Mouse (Mus musculus): ENCODE measurements at regions not wholly inside any gene's neighbourhood (a gene's known extent, or its start where the extent isn't known, plus 50 kb on each side); places are given as distances from the start of the nearest gene placed in this dataset.

DNA sequence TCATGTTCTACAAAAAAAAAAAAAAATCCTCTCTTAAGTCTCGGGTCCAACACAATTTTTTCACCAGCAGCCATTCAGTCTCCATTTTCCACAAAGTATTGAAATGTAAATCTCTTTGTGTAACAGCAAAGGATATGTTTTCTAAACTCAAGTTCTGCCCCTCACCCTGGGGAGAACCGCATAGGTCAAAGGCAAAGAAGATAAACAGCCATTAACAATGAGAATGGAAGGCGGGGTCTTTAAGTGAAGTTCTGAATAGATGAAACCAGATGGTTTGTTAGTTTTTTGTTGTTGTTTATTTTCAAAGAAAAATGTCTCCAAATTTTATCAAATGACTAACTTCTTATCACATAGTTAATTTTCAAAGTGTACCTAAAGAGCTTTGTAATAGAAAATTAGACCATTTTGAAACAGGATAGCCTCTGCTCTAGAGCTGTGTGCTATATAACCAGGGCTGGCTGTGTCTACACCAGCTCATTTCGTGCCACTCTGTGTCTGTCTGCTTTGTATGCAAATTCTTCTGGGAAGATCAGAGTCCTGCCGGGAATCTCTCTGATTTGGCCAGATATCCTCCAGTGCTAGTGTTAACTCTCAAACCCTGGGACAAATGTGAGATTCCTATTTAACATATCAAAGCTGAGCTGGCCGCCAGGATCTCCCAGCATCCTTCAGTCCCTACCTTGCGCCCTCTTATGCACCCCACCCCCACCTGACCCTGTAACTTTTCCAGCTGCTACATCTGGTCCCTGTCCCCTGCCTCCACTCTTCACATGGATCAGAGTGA lies 240.9 kb downstream of the Qk start:
- DNase-seq: no peak

DNA sequence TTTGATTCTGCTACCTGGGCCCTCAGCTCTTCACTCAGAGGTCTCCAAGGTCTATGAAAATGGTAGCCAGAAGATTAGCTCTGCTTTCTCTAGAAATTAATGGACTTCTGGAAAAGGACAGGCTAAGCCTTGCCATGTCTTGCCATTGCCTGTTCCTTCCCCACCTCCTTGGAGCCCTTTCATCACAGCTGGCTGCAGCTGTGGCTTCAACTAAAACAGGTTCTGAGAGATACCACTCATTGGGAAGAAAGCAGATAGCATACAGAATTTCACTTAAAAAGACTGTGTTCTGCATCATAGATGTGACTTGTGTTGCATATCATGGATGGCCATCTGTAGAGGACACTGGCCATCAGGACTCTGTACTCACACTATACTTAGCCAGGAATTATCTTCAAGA lies 246.4 kb downstream of the Qk start:
- DNase-seq: no peak

GRCm38 (mm10) chr17:10069251-10069650 lies 250.4 kb downstream of the Qk start:
- no peak for DNase-seq

GRCm38 (mm10) chr17:10065131-10065530 lies 254.5 kb downstream of the Qk start:
- DNase-seq: no peak

DNA sequence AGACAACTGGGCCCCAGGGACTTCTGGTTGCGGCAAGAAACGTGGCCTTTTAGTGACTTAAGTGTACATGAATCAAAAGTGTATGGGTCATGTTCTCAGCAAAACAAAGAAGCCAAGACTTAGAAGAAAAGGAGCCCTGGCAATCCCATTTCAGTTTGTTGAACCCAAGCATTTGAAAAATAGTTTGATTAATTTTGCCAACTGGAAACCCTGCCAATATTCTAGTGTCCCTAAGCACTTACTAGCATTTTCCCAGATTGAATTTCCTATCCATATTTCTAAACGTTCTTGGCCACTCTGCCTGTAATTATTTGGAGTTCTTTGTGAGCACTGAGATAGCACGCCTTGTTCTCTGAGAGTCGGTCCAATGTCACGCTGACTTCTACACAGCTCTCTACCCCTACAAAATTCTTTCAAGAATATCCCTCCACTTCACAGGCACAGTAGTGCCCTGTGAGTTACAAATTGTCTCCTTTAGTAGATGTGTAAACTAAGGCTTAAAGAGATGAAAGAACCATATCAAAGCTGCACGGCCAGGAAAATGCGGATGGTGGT lies 257.0 kb downstream of the Qk start:
- no peak for DNase-seq

- no peak for DNase-seq
Observed at GRCm38 (mm10) chr17:10057736-10058135, 261.9 kb downstream of the Qk start.

DNA sequence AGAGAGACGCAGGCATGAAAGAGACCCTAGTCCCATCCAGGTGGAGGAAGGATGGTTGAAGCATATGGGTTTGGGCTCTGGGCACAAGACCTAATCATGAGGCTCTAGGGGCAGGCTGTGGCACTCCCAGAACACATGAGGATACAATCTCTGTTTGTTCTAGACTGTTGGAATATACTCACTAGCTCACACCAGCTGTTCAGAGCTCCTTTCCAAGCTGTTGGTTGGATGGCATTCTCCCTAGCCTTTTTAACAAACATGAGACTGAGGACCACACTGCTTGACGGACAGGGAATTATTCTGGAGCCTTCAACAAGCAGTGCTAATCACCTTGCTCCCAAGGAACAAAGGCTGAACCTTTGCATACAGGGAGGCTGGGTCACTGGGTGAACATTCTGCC lies 263.6 kb downstream of the Qk start:
- no peak for DNase-seq

GRCm38 (mm10) chr17:10054375-10054774 lies 265.3 kb downstream of the Qk start:
- DNase-seq: no peak

GRCm38 (mm10) chr17:10044336-10044735 lies 275.3 kb downstream of the Qk start:
- no peak for DNase-seq

- no peak for DNase-seq
Observed at GRCm38 (mm10) chr17:10042042-10042652, 277.5 kb downstream of the Qk start.

- DNase-seq: peak; percentile 45
Observed at GRCm38 (mm10) chr17:10040951-10041359, 278.7 kb downstream of the Qk start.

DNA sequence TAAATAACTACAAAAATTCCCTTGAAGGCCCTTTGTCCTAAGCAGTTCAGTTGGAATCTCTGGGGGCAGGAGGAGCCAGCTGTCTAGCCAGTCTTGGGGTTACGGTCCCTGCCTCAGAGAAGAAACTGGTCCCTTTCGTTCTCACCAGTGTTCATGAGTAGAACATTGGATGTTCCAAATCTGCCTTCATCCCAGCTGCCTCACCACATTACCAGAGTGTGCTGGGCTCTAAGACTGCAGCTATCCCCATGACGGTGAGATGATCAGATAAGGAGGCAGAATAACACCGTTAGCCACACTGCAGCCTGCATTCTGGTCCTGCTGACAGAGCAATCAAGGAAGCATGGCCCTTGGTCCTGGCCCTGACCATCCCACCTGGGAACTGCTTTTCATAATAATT lies 279.3 kb downstream of the Qk start:
- no peak for DNase-seq

GRCm38 (mm10) chr17:10037799-10038445 lies 281.7 kb downstream of the Qk start:
- peak; percentile 24 for DNase-seq

DNA sequence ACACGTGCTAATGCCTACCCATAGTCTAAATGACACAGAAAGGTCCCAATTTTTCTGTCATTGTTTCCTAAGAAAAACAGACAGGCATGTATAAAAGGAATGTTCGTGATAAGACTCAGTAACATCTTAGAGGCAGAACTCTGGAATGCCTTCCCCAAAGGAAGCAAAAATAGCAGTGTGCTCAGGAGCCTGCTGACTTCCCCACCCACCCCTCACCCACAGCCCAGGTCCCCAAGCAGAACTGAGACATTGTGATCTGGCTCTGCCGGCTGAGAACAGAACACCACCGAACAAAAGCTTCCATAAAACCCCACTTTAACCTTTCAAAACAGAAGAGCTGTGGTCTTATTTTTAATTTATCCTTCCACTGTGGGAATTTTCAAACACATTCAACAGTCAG lies 286.1 kb downstream of the Qk start:
- no peak for DNase-seq

DNA sequence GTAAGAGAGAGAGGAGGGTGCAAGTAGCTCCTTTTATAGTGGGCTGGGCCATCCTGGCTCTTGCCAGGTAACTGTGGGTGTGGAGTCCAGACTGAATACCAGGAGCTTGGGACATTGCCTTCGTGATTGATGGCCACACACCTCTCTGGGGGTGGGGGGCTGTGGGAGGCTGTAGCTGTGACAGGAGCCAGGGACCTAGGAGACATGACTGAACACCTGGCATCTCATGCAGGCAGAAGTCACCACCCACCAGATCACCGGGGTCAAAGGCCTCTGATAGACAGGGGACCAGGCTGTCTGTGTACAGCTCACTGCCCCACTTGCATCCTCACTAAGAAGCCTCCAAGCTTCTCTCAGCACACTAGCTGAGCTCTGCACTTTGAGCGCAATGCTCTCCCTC lies 288.6 kb downstream of the Qk start:
- DNase-seq: no peak

- DNase-seq: no peak
Observed at GRCm38 (mm10) chr17:10026770-10027169, 292.9 kb downstream of the Qk start.

DNA sequence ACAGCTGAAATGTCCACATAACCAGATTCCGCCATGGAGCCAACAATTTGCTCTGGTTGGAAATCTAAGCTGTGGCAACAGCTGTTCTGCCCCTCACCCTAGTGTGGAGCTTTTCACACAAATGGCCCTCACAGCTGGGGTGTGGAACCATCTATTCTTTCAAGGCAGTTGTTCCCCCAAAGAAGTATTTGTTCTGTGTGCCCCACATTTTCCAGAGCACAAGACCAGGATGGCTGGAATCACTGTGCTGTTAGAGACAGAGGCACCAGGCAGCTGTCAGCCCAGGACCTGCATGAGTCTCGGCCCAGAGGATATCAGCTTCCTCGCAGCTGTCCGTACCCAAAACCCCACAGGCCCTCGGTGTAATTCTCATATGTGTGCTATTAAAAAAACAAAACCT lies 294.4 kb downstream of the Qk start:
- DNase-seq: no peak

DNA sequence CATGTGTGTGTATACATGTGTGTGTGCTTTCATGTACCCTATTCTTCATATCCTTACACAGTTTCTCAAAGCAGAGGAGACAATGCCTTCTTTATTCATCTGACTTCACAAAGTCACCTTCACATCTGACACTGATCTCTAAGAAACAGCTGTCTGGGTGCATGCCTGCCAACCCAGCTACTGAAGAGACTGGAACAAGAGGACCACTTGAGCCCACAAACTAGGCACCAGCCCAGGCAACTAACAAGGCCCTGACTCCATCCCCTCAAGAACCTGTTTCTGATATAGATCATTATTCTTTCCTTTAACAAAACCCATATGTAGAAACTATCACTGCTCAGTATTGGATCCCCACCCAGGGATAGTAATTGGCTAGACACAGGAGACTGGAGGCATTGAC lies 295.3 kb downstream of the Qk start:
- no peak for DNase-seq

GRCm38 (mm10) chr17:10012161-10012560 lies 307.5 kb downstream of the Qk start:
- no peak for DNase-seq

DNA sequence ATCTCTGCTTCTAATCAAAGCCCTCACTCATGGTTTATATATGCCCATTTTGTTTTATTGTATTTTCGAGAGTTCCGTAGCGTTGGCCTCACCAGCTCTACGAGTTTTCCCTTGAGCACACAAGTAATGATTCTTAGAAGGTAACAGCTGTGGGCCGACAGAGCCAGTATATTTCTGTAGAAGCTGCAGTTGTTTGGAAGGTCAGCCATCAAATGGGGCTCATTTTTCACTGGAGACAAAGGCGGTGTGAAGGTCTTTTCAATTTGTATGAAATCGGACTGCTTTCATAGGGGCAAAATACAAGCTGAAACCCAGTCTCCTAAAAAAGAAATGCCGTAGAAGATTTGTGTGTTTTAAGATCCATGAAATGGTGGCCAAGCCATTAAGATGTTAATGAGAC lies 307.9 kb downstream of the Qk start:
- no peak for DNase-seq

DNA sequence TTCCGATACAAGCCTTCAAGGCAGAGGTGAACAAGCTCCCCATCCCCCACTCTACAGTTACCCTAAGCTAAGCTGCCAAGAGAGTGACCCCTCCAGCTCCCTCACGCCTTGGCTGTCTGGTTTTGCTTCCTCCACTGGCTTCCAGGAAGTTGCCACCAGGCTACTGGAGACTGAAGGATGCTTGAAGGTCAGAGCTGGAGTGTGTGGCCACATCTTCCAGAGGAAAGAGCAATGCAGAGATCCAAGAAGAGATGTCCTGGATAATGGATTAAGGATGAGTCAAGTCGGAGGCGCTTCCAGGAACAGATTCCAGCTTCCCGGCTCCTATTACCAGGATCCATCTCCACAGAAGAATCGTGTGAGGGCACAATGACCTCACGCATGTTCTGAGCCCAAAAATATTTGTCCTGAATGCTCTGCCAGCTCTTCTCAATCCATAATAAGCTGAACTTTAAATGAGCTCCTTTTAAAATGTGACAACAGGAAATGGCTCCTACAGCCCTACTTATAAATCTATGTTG lies 318.5 kb downstream of the Qk start:
- DNase-seq: peak; percentile 62

GRCm38 (mm10) chr17:9995321-9995720 lies 324.3 kb downstream of the Qk start:
- DNase-seq: no peak

- DNase-seq: no peak
Observed at GRCm38 (mm10) chr17:9990744-9991143, 321.2 kb upstream of the Pabpc6 start.

- DNase-seq: no peak
Observed at GRCm38 (mm10) chr17:9981273-9981672, 311.8 kb upstream of the Pabpc6 start.

Measured in kidney, postnatal 10 days (tissue).